Mouse (Mus musculus): ENCODE measurements at regions not wholly inside any gene's neighbourhood (a gene's known extent, or its start where the extent isn't known, plus 50 kb on each side); places are given as distances from the start of the nearest gene placed in this dataset.

- peak; percentile 95 to 100 for ATAC-seq (replicated peaks in 1 of 2; ENCODE audit: insufficient read depth in 1 of 2, low FRiP score in 2 of 2, low TSS enrichment in 1 of 2, low read depth in 1 of 2, poor library complexity in 2 of 2, severe bottlenecking in 2 of 2)
These were observed 81.9 kb upstream of the Rgs2 start for GRCm38 (mm10) chr1:144085530-144086520.

DNA sequence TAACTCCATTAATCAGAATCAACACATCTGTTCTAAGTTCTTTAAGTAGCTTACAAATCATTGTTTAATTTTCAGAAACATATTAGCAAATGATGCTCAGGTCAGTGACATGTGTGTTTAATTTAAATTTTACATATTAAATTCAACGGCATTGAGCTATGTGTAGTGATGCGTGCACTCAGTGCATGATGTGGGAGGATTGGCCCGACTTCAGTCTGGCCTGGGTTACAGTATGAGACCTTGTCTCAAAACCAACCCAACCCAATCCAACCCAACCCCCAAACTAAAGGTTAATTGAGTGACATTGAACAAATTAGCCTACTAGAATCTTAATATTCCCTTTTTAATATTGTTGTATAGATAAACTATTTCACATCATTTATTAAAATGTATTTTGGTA is 75.0 kb upstream of the Rgs2 start:
- ATAC-seq (replicated peaks in 1 of 2; ENCODE audit: insufficient read depth in 1 of 2, low FRiP score in 2 of 2, low TSS enrichment in 1 of 2, low read depth in 1 of 2, poor library complexity in 2 of 2, severe bottlenecking in 2 of 2) = no peak

DNA sequence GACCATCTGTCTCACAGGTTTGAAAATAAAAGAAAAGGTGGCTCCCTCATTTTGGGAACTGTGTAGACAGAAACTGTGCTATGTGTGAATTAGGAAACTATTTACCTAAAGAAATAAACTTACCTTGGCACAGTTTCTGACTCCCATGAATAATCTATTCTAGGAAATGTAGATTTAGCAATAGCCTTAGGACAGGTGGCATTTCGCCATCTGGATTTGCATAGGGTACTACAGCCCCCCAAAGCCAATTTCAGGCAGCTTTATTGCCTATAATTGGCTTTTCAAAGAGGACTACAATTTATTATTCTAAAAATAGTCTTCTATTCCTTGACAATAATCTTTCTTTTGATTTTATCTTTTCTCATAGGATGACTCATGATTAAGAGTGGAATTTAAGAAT is 74.5 kb upstream of the Rgs2 start:
- ATAC-seq (replicated peaks in 1 of 2; ENCODE audit: insufficient read depth in 1 of 2, low FRiP score in 2 of 2, low TSS enrichment in 1 of 2, low read depth in 1 of 2, poor library complexity in 2 of 2, severe bottlenecking in 2 of 2) = no peak

DNA sequence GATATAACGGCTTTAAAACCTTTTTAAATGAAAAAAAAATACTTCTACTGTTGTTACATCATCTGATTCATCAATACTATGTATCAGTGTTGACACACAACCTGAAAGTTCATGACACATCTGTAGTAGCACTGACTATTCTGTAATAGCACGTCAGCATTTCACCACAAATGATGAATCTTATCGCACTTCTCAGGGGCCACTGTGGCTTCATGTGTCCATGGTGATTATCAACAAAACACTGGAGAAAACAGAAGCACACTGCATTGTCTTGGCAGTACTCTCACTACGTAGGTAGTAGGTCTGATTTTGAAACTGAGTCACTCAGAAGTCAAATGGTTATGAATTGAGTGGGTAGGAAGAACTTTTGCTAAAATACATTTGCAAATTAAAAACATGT is 72.0 kb upstream of the Rgs2 start:
- ATAC-seq (replicated peaks in 1 of 2; ENCODE audit: insufficient read depth in 1 of 2, low FRiP score in 2 of 2, low TSS enrichment in 1 of 2, low read depth in 1 of 2, poor library complexity in 2 of 2, severe bottlenecking in 2 of 2) = peak; percentile 17 to 51; a peak in 2 of 4 replicates

DNA sequence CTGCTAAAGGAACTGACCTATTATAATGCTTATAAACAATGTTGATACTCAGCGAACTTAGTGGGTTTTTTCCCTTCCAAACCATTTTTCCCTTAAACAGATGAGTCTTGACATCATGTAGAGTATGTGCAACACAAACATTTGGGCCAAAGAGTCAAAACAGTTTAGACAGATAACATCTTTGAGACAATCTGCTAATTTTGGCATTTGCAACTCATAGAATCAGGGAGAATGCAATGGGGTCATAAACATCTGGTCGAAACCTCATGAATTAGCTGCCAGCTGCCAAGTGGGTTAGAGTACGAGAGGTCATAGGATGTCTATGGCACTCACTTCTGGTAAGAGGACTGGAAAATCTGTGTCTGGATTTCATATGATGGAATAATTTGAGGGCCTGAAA is 57.3 kb upstream of the Rgs2 start:
- no peak for ATAC-seq (replicated peaks in 1 of 2; ENCODE audit: insufficient read depth in 1 of 2, low FRiP score in 2 of 2, low TSS enrichment in 1 of 2, low read depth in 1 of 2, poor library complexity in 2 of 2, severe bottlenecking in 2 of 2)

- no peak for ATAC-seq (replicated peaks in 1 of 2; ENCODE audit: insufficient read depth in 1 of 2, low FRiP score in 2 of 2, low TSS enrichment in 1 of 2, low read depth in 1 of 2, poor library complexity in 2 of 2, severe bottlenecking in 2 of 2)
These were observed 51.7 kb upstream of the Rgs2 start for GRCm38 (mm10) chr1:144055476-144056213.

All from hematopoietic stem cell, adult 5-6 weeks (primary cell).